Mouse (Mus musculus) heart, adult 2 months (tissue): ENCODE measurements around the gene Eef2k.

Experiments used
- CTCF ChIP-seq: fragments of 200-600 bp; IDR thresholded peaks from 2 replicates; pipeline ENCODE4 v1.8.1; 2022; ENCODE audit warnings: antibody characterized with exemption, mild to moderate bottlenecking, moderate library complexity
- EP300 ChIP-seq: fragments of 200-500 bp; IDR thresholded peaks from 2 replicates; pipeline ENCODE4 v1.6.1; 2011; ENCODE audit warnings: low read depth, low read length, control low read depth; ENCODE audit not compliant: insufficient read depth
- POLR2A ChIP-seq: fragments of 200-500 bp; IDR thresholded peaks from 2 replicates; pipeline ENCODE4 v1.6.1; 2011; ENCODE audit warnings: mild to moderate bottlenecking, low read depth, low read length, control low read depth; ENCODE audit not compliant: insufficient read depth

DNA sequence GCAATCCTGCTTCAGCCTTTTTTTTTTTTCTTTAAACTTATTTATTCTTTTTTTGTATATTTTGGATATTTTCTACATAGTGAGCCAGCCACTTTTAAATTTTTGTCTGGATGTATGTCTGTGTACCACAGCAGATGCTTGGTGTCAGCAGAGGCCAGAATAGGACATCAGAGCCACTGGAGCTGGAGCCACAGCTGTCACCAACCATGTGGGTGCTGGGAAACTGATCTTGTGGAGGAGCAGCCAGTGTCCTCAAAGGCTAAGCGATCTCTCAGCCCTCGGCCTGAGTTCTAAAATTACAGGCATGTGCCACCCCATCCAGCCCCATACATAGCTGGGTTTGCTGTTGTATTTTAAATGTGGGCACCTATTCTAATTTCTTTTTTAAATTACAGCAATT is 2.8 kb upstream of the Eef2k start:
- TF ChIP-seq EP300 (no peak), CTCF (no peak), POLR2A (no peak)
